Mouse (Mus musculus) cerebellum, adult 11-12 months (tissue): ENCODE measurements at regions not wholly inside any gene's neighbourhood (a gene's known extent, or its start where the extent isn't known, plus 50 kb on each side); places are given as distances from the start of the nearest gene placed in this dataset.

Source experiments
- DNase-seq: peaks from one replicate; pipeline ENCODE4 v3.0.0; 2022

DNA sequence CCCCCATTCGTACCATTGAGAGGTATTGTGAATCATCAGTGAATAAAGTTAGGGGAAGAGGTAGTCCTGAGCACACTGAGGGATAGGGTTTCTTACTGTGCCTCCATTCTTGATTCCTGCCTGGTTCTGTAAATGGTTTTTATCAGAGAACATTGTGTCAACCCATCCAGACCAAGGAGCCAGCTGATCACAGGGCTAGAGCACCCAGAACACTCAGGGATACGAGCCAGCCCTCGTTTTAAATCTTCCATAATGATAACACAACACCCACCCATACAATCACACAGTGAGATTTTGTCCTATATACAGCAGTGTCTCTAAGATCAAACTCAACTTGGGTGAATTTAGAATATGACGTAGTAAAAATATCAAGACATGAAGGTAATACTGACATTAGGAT, 424.7 kb upstream of the BB014433 start:
- no peak for DNase-seq

DNA sequence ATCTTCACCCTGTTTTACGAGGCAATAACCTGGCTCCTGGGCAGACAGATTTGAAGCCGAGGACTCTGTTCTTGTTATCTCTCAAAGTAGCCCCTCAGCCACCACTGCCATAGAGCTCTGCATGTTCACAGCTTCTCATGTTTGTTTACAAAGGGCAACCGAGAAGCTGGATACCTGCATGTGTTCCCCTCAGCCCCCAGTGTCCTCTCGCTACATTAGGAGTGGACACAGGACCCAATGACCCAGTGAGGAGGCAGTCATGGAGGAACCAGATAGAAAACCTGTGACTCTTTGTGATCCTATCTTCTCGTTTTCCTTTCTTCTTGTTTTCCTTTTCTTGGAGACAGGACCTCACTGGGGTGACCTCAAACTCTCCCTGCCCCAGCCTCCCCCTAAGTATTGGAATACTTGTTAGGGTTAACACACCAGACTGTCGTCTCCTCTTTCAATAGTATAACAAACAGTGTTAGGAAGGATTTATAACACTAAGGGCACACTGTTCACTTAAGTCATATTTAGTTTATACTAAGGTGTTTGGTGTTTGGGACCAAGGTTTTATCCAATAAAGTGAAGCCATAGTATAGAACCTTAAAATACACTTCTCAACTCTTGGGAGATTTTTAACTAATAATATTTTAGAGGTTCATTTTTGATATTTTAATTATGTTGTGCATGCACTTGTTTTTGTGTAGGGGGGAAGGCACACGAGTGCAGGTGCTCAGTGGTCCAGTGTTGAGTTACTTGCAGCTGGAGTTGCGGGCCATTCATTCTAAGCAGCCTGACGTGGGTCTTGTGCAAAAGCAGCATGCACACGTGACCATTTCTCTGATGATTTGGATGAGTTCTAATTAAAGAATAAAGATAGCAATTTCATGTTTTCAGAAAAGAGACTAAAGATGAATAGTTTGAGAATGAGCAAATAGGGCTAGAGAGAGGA, 422.9 kb upstream of the BB014433 start:
- DNase-seq = no peak

DNA sequence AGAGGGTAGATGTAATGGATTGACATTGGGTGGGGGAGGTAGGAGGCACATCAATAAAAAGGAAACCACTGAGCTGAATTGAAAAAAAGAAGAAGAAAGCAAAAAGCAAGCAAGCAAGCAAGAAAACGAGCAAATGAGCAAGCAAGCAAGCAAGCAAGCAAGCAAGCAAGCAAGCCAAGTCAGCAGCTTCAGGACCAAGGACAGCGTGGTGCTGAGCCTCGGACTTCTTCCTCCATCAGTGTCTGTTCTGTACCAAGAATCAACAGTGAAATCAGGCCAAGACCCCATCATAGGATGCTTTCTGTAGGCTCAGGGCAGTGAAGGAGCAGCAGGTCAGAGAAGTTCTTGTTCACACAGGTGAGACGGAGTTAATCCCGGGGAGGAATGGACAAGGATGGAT, 392.7 kb upstream of the BB014433 start:
- DNase-seq = no peak

DNA sequence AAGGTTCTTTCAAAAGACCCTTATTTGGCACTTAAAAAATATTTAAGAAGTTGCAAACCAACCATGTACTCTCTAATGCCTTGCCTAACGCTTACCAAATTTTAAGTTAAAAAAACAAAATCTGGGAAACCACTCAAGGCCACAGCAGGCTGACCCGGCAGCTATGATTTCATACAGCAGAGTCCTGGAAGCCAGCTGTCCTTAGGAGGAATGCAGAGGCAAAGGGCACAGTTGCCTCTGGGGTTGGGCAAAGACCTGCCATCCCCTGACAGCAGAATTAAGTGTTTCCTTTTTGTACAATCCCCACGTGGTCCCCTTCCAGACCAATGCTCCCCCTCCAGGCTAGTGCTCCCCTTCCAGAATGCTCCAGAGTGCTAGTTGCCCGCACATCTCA, 348.8 kb upstream of the BB014433 start:
- no peak for DNase-seq

DNA sequence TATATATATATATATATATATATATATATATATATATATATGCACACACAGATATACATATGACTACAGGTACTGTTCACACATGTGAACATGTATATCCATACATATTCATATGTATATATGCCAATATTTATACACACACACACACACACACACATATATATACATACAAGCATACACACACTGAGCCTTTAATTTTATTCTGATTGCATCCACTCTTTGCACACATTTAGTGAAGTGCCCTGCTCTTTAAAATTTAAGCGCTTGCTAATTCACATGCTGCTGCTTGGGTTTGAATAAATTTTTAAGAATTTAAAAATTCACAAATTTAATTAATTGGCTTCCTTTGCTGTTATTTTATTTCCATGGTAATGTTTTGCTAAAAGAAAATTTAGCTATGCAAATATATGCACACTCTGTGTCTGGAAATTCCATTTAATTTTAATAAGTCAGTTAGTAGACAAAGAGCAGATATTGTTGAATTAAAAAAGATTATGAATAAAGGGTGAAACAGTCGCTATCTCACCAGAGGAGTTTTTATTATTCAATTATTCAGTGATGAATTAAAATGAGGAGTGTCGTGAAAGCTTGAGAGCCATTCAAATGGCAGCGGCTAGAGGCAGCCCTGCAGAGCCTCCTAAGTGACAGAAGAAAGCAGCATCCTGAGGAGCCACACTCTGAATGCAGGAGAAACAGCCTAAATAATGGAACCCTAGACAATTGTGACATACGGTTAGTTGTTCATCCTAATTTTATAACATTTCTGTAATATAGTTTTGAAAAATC, 348.3 kb upstream of the BB014433 start:
- no peak for DNase-seq

DNA sequence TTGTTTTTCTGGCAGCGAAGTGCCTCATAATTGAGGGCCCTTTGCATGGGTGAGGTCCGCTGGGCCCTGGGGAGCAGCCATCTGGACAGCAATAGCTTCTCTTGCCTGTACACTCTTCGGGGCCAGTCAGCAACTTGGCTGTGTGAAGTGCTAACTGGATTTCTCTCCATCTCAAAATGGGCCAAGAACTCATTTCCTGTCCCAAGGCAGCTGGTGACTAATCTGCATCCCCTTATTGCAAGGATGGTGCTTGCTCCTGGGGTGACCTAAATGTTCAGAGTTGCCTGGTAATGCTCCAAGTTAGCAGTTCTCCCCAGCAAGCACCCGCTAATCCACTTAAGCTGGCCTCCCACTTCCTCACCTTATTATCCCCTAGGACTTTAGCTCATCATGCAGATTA, 346.2 kb upstream of the BB014433 start:
- peak; percentile 13 for DNase-seq

DNA sequence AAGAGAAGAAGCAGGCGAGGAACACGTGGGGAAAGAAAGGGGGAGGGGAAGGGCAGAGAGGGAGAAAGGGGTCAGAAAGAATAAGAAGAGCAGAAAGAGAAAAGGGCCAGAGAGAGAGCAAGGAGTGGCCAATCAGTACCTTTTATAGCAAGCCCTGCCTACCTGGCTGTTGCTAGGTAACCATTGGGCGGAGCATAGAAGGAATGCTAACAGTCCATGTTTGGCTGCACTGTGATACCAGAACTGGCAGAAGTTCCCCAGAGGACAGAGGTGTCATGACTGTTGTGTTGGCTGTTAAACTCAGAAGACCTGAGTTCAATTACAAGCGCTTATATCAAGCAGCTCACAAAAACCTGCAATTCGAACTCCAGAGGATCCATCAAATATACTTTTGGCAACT, 342.9 kb upstream of the BB014433 start:
- no peak for DNase-seq

DNA sequence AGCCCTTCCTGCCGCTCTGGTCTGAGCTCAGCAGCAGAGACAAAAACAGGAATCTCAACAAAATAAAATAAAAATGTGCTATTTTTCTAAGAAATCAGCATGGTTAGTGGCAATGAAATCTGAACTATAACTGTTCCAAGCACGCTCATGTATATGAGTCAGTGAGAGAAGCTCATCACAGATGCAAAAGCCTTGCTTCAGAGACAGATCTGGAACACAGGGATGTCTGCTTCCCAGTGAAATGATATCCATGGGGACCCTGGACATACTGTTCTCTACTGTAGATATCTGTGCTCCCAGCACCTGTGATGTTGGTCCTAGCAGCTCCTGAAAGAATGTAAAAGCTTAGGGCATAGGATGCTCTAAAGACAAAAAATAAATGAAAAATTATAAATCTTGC, 321.2 kb upstream of the BB014433 start:
- DNase-seq = no peak

DNA sequence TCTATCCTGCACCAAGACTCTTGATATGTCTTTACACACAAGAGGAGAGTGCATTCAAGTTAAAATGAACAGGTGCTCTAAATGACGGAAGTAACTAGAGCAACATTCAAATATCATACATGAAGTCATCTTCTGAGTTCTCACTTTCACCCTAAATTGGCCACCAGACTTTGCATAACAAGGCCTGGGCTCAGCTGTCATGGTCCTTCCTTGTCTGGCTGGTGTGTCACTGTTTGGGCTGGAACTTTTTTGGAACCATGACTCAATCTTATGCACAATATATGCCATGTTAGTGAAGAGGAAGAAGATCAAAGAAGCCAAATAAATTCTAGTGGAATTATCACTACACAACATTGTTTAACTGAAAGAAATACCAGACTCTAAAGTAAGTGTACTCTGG, 318.7 kb upstream of the BB014433 start:
- DNase-seq = no peak

DNA sequence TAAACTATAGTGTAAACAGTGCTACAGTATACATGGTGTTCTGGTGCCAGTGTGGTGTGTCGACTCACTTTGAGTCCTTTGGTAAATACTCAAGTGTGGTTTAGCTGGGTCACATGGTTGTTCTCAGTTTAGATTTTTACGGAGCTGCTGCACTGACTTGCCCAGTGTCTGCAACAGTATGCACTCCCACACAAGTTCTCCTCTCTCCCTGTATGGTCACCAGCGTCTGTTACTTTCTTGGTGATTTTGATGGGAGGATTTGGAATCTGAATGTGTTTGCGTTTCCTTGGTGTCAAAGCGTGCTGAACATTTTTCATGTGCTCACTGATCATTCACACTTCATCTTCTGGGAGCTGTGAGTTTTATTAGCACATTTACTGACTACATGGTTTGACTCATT, 298.3 kb upstream of the BB014433 start:
- DNase-seq = no peak

DNA sequence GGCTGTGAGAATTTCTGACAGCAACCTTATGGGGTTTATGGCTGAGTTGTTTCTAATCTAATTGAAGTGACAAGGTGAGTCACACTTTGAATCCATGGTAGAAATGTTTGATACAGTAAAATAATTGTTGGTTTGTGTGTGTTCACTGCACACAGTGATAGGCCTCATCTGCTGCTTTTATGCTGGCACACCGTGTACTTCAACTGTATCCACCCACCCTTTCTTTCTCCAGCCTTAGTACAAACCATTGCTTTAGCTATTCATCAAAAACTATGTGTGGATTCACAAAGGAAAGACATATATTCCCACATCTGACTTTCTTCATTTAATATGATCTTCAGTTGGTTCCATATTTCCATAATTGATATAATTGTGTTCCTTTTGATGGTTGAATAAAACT, 297.7 kb upstream of the BB014433 start:
- no peak for DNase-seq

DNA sequence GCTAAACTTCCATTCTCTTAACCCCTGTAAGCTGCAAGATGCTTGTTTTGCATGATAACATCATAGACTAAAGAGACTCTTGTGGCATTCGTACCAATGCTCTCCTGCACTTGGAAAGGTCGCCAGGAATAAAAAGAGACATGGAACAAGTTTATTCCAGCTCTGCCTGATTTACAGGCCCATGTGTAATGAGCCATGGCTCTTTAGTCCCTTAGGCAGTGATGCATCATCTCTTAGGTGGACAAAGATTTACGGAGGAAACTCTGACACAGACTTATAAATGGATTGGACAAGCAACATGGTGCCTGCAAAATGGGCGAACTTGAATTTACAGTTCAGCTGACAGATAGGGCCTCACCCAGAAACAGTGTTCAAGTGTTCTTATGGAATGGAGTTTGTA, 288.7 kb upstream of the BB014433 start:
- DNase-seq = no peak

DNA sequence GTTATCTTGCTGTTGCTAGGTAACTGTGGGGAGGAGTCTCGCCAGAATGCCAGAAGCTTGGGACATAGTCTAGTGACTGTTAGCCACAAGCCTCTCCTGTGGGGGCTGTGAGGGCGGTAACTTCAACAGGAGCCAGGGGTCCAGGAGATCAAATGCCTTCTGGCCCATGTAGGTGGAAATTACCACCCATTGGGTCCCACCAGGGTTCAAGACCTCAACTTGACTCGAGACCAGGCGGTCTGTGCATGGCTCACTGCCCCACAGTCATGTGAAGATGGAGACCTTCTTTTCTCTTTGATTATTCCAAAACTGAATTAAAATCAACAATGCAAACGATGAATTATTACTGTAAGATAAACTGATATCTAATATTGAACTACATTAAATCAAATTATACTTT, 281.4 kb upstream of the BB014433 start:
- DNase-seq = no peak

DNA sequence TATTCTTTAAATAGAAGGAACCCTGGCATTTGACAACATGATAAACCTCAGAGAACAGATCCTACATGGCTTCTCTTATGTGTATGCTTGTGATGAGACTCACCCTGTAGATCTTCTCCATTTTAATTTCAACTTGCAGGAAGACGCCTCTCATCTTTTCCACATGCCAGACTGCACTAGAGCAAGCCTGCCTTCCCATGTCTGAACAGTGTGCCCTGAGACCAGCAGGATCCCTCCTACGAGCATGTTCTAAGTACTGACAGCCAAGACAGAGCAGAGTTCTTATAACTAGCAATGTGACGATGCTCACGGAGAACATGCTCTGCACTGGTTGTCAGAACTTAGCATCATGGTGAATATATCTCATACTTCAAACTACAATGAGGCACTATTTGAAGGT, 277.5 kb upstream of the BB014433 start:
- DNase-seq = no peak

DNA sequence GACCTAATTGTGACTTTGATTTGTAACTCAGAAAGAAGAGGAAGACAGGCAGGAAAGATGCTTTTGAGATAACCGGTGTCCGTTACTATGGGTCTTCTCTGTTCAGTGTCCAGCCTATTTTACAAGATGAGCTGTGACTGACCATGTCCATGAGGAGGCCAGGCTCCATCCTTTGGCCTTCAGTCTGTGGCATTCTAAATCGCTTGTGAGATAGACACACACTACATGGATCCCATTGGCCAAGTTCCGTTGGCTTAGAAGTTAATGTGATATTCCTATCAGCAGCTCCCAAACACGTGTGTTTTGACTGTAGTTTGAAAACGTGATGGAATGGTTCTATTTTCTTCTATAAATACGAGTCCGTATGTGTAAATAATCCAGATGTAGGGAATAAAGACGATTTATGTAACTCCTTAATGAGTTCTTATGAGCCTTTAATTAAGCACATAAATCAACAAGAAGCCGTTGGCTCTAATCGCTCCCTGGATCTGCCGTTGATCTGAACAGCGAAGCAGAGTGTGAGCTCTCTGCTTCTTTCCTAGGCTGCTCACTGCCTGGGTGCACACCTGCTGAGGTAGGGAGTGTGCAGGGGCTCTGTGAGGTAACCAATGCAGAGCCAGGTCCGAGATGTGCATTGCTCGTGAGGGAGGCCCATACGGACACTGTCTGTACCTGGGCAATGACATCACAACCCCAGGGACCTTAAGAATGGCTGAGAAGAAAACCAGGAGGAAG, 272.4 kb upstream of the BB014433 start:
- no peak for DNase-seq

DNA sequence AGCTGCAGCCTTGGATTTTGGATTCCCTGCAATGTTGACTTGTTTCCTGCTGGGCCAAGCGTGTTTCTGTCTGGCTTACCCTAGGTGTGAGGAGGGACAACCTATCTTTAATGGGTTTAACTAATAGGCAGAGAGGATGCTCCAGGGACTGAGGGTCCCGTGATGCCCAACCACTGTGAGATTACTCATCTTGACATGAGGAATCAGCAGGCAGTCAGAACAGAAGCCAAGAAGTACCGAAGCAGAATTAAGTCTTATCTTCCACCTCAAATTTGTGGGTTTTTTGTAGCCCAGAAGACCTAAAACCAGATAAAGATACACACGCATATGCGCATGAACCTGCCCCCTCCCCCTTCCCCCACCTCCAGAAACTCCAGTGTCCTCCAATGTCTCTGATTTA, 267.6 kb upstream of the BB014433 start:
- no peak for DNase-seq

DNA sequence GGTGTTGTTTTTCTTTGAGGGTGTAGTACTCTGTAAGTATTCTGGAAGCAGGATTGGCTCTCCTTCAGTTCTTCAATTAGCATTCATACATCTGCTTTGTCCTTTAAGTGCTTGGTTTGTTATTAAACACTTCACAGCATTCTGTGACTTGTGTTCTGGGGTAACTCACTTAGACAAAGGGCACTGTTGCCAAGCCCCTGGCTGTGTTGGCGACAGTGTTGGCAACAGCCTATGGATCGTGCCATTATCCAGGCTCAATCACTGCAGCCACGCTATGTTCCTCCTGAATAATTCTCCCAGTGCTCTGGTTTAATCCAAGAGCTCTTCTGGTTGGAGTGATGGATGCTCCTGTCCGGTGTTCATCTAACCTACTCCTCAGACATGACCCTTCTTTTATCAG, 265.6 kb upstream of the BB014433 start:
- DNase-seq = no peak

DNA sequence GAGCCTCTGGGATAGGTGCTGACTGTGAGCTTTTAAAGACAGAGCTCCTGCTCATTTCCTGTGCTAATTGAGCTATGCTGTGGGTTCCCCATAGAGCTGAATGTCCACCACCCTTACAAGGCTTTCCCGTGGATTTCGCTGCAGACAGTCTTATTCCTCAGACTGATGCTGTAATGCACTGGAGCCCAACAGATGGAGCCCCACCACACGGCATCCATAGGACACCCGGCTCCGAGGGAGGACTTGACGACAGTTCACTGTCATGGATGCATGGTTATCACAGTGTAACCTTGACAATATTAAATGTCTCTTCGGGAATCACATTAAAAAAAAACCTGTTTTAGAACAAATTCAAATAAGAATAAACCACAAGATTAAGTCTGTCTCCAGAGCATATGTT, 265.2 kb upstream of the BB014433 start:
- DNase-seq = no peak

DNA sequence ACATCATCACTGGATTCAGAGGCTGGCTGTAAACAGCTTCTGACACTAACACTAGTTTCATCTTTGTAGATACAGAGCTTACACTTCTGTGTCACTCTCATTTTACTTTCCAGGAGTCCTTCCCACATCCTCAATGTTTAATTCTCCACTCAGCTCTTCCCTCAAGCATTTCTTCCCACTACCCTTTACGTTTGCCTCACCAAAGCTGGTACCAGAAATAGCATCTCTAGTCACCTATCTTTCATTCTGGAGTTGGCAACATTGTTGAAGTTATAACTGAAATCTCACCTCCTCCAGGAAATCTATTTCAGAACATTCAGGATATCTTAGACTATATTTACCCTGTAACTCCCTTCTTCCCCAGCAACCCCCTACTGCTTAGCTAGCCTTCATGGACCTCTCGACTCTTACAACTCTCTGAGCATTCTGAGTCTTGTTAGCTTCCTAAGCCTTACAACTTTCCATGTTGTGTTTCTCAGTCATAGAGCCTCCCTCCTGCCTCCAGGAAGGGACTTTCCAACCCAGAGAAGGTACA, 258.3 kb upstream of the BB014433 start:
- DNase-seq = no peak

DNA sequence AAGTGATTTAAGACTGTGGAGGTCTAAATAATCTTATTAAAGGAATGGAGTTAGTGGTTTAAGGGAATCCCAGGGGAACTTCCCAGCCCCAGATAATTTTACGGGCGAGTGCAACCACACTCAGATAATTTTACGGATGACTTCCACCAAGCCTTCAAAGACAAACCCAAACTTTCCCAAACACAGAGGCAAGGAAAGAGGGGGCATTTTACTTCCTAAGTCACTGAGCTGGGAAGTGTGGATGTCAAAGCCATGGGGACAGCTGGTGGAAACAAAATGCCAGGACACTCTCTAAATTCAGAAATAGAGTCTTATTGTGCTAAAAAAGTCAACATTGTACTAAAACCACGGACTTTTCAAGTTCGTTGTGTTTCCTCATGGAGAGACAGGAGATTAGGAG, 227.9 kb upstream of the BB014433 start:
- DNase-seq = no peak

DNA sequence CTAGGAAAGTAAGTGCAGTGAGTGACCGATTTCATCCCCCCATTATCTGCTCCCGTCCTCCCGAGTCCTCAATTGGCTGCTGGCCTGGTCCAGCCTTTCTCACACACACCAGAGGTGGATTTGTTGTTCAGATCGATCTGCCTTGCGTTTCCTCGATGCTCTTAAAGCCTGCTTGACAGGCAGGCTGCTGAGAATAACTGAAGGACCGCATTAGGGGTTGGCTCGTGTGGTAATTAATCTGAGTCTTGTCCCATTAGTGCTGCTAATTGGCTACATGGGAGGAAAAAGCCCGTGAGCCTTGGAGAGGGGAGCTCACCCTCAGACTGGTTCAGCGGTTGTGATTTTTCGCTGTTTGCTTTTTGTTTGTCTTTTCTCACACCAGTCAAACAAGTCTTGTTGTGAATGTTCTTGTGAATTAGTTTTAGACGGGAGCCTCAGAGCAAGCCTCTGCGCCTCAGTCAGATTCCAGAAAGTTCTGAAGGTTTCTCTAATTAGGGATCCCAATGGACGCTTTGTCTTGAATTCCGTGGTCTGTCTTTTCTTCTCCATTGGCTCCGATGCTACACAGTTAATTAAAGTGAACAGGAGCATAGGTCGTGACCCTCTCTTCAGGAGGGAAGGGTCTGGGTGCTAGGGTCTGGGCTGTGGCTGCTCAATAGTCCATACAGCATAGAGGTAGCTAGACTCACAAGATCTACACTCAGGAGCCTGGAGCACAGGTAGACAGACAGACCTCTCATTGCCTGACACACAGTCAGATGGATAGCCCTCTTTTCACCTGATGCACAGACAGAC, 226.1 kb upstream of the BB014433 start:
- no peak for DNase-seq

DNA sequence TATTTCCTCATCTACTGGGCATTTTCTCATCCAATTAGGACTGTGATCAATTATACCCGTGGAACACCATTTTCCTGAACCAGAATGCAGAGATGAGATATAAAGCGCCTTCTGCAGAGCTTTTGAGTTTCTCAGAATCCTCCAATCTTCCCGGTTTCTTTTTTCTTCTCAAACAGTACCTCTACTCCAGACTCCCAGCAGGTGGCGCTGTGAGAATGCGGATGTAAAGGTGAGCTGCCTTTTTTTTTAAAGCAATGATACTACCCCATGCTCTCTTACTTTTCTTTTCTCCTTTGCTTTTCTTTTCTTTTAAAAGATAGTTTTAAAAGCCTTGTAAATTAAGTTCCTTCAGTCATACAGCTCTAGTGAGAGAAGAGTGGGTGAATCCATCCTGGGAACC, 224.4 kb upstream of the BB014433 start:
- peak; percentile 7 for DNase-seq
